Mouse (Mus musculus): ENCODE data around the gene 4930415O20Rik. TPM values are rescaled to one million over a fixed set of nuclear protein-coding genes. Genes with fewer than 3 reads are reported as not detected.

Gene 4930415O20Rik
- polyA plus RNA-seq, 1 experiment: 104 TPM

DNA sequence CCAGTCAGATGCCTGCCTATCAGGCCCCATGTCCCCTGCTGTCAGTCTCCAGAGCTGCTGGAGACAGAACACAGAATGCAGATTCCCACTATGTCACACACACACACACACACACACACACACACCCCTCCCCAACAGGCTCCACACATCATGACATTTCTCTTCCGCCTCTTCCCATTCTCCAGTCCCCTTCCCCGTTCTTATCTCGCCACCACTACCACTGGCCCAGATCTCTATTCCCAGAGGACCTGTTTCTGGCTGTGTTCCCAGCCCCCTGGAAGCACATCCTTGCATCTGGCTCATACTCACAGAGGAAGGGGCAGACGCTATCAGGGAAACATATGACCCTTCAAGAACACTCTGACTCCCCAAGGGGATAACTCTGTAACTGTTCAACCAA is 36.8 kb downstream of the 4930415O20Rik start:
- Histone ChIP-seq H3K36me3 (ENCODE audit: control insufficient read depth, insufficient read depth, low read length) (no peaks in the 10 kb centered on the region), H3K27me3 (ENCODE audit: control insufficient read depth, insufficient read depth, low read length) (no peaks in the 10 kb centered on the region; the same call in 1 of the 2 replicates), H3K4me3 (ENCODE audit: control insufficient read depth, low read depth, low read length) (no peak overlapping the region), H3K4me1 (ENCODE audit: control insufficient read depth, insufficient read depth, low read length) (peaks cover 10% of the 10 kb centered on the region), H3K27ac (ENCODE audit: control insufficient read depth, insufficient read depth, low read depth, low read length) (no peak overlapping the region)
- TF ChIP-seq POLR2A (IDR thresholded peaks at IDR 0.05; ENCODE audit: control insufficient read depth, low read depth, low read length) (no peak), CTCF (IDR thresholded peaks at IDR 0.05; ENCODE audit: control insufficient read depth, insufficient read depth, insufficient replicate concordance, low read depth, low read length) (no peak)

DNA sequence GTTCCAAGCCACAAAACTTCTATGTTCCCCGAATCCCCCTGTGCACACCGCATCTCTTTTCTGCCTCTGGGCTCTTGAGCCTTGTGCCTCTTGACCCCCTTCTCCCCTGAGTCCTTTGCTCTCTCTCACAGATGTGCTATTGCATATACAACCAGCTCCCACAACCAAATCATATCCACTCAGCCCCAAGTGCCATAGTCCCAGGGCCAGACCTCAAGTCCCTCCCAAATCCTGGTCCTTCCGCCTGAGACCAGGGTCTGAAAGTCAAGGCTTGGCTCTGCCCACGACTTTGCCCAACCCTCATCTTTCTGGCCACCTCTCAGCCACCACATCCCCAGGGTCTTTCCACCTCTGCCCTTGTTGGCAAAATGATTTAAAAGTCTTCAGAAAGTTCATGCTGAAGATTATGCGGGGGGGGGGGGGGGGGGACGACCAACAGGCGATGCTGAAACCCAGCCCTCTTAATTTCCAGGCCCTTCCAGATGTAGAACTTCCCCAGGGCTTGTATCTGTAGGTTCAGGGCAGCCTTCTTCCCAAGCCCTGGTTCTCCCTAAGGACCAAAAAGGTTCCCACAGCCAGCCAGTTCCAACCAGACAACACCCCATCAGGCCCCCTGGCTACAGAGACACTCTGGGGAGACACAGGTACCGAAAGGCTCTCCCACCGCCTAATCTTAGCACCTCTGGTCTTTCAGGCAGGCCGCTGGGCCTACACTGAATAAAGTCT is 37.4 kb downstream of the 4930415O20Rik start:
- peaks cover 10% of the 10 kb centered on the region for H3K4me1 ChIP-seq (ENCODE audit: control insufficient read depth, insufficient read depth, low read length)
- H3K27ac ChIP-seq (ENCODE audit: control insufficient read depth, insufficient read depth, low read depth, low read length): no peak overlapping the region; the same call in 1 of the 2 replicates
- TF ChIP-seq POLR2A (IDR thresholded peaks at IDR 0.05; ENCODE audit: control insufficient read depth, low read depth, low read length) (no peak), CTCF (IDR thresholded peaks at IDR 0.05; ENCODE audit: control insufficient read depth, insufficient read depth, insufficient replicate concordance, low read depth, low read length) (no peak)
- no peaks in the 10 kb centered on the region; the same call in 1 of the 2 replicates for H3K27me3 ChIP-seq (ENCODE audit: control insufficient read depth, insufficient read depth, low read length)
- H3K36me3 ChIP-seq (ENCODE audit: control insufficient read depth, insufficient read depth, low read length): no peaks in the 10 kb centered on the region
- peak overlapping the region; percentile 53 for H3K4me3 ChIP-seq (ENCODE audit: control insufficient read depth, low read depth, low read length)

GRCm38 (mm10) chr15:98608784-98609250 is 38.0 kb downstream of the 4930415O20Rik start:
- no peak overlapping the region for H3K27ac ChIP-seq (ENCODE audit: control insufficient read depth, insufficient read depth, low read depth, low read length)
- no peaks in the 10 kb centered on the region; the same call in 1 of the 2 replicates for H3K27me3 ChIP-seq (ENCODE audit: control insufficient read depth, insufficient read depth, low read length)
- peak overlapping the region; percentile 53 for H3K4me3 ChIP-seq (ENCODE audit: control insufficient read depth, low read depth, low read length)
- no peaks in the 10 kb centered on the region for H3K36me3 ChIP-seq (ENCODE audit: control insufficient read depth, insufficient read depth, low read length)
- TF ChIP-seq CTCF (IDR thresholded peaks at IDR 0.05; ENCODE audit: control insufficient read depth, insufficient read depth, insufficient replicate concordance, low read depth, low read length) (no peak), POLR2A (IDR thresholded peaks at IDR 0.05; ENCODE audit: control insufficient read depth, low read depth, low read length) (no peak)
- peaks cover 10% of the 10 kb centered on the region for H3K4me1 ChIP-seq (ENCODE audit: control insufficient read depth, insufficient read depth, low read length)

DNA sequence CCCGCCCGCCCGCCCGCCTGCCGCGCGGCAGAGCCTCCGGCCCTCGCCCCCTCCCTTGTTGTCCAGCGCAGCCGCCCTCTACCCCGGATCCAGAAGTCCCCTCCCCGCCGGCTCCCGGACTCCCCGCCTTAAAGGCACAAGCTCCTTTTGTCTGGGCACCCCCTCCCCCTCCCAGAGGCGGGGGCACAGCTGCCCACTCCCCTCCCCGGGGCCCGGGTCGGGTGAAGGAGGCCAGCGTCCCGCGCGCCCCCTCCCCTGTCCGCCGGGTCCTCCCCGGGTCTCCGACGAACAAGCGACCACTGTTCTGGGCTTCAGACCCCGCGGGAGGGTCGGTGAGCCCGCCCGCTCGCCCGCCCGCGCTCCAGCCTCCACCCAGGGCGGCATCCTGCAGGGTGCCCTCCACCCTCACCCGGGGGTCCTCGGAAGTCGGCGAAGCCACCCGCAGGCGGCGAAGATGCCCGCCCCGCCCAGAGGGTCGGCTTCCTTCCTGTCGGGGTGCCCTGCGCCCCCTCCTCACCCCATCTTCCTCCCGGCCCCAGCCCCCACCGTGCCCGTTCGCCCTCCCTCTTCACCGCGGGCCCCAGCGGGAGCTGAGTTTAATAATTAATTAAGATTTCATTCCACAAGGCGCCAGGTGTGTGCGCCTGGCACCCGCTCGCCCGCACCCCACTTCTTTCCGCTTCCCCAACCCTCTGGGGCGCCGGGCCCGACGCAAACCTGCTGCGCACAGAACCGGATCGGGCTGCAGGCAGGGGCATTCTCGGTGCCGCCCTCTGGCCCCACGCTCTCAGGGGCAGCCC is 38.7 kb downstream of the 4930415O20Rik start, which contains the start of gene Adcy6:
TSS of gene Adcy6 (minus strand) at position 746 of the 800 bp plus-strand sequence.
- peak within 1 kb of the TSS; percentile 58 for H3K4me3 ChIP-seq (ENCODE audit: control insufficient read depth, low read depth, low read length)
- TF ChIP-seq POLR2A (IDR thresholded peaks at IDR 0.05; ENCODE audit: control insufficient read depth, low read depth, low read length) (no peak), CTCF (IDR thresholded peaks at IDR 0.05; ENCODE audit: control insufficient read depth, insufficient read depth, insufficient replicate concordance, low read depth, low read length) (no peak)
- H3K27me3 ChIP-seq (ENCODE audit: control insufficient read depth, insufficient read depth, low read length): no peaks in the 10 kb centered on the region; the same call in 1 of the 2 replicates
- no peaks in the 10 kb centered on the region for H3K36me3 ChIP-seq (ENCODE audit: control insufficient read depth, insufficient read depth, low read length)
- H3K4me1 ChIP-seq (ENCODE audit: control insufficient read depth, insufficient read depth, low read length): peaks cover 10% of the 10 kb centered on the region
- no peak within 1 kb of the TSS for H3K27ac ChIP-seq (ENCODE audit: control insufficient read depth, insufficient read depth, low read depth, low read length)

GRCm38 (mm10) chr15:98610131-98610633 is 39.4 kb downstream of the 4930415O20Rik start:
- TF ChIP-seq POLR2A (IDR thresholded peaks at IDR 0.05; ENCODE audit: control insufficient read depth, low read depth, low read length): no peak
- no peak for TF ChIP-seq CTCF (IDR thresholded peaks at IDR 0.05; ENCODE audit: control insufficient read depth, insufficient read depth, insufficient replicate concordance, low read depth, low read length)
- no peak overlapping the region; the same call in 1 of the 2 replicates for H3K4me3 ChIP-seq (ENCODE audit: control insufficient read depth, low read depth, low read length)
- H3K27ac ChIP-seq (ENCODE audit: control insufficient read depth, insufficient read depth, low read depth, low read length): no peak overlapping the region
- peaks cover 10% of the 10 kb centered on the region for H3K4me1 ChIP-seq (ENCODE audit: control insufficient read depth, insufficient read depth, low read length)
- no peaks in the 10 kb centered on the region for H3K36me3 ChIP-seq (ENCODE audit: control insufficient read depth, insufficient read depth, low read length)
- H3K27me3 ChIP-seq (ENCODE audit: control insufficient read depth, insufficient read depth, low read length): no peaks in the 10 kb centered on the region; the same call in 1 of the 2 replicates

- Histone ChIP-seq H3K27me3 (ENCODE audit: control insufficient read depth, insufficient read depth, low read length) (no peaks in the 10 kb centered on the region; the same call in 1 of the 2 replicates), H3K36me3 (ENCODE audit: control insufficient read depth, insufficient read depth, low read length) (no peaks in the 10 kb centered on the region), H3K27ac (ENCODE audit: control insufficient read depth, insufficient read depth, low read depth, low read length) (no peak overlapping the region), H3K4me3 (ENCODE audit: control insufficient read depth, low read depth, low read length) (no peak overlapping the region), H3K4me1 (ENCODE audit: control insufficient read depth, insufficient read depth, low read length) (peaks cover 14% of the 10 kb centered on the region)
- TF ChIP-seq CTCF (IDR thresholded peaks at IDR 0.05; ENCODE audit: control insufficient read depth, insufficient read depth, insufficient replicate concordance, low read depth, low read length) (no peak), POLR2A (IDR thresholded peaks at IDR 0.05; ENCODE audit: control insufficient read depth, low read depth, low read length) (no peak)
These were observed 41.4 kb downstream of the 4930415O20Rik start for GRCm38 (mm10) chr15:98612229-98612628.

- Histone ChIP-seq H3K27me3 (ENCODE audit: control insufficient read depth, insufficient read depth, low read length) (no peaks in the 10 kb centered on the region; the same call in 1 of the 2 replicates), H3K4me3 (ENCODE audit: control insufficient read depth, low read depth, low read length) (no peak overlapping the region), H3K27ac (ENCODE audit: control insufficient read depth, insufficient read depth, low read depth, low read length) (no peak overlapping the region), H3K36me3 (ENCODE audit: control insufficient read depth, insufficient read depth, low read length) (no peaks in the 10 kb centered on the region), H3K4me1 (ENCODE audit: control insufficient read depth, insufficient read depth, low read length) (peaks cover 6% of the 10 kb centered on the region)
- TF ChIP-seq POLR2A (IDR thresholded peaks at IDR 0.05; ENCODE audit: control insufficient read depth, low read depth, low read length) (no peak), CTCF (IDR thresholded peaks at IDR 0.05; ENCODE audit: control insufficient read depth, insufficient read depth, insufficient replicate concordance, low read depth, low read length) (no peak)
These were observed 43.7 kb downstream of the 4930415O20Rik start for GRCm38 (mm10) chr15:98614551-98614950.
